Mouse (Mus musculus) cerebellum, postnatal 25 days (tissue): ENCODE measurements around the gene Pou6f2.
A peak's percentile ranks its signal among the peaks of the same experiment; 100 is the strongest.

ENCODE experiments used
- DNase-seq, 2 experiments: peaks; one replicate each; pipeline ENCODE4 v3.0.0; 2021; ENCODE audit warnings: mixed read lengths in 2 of 2

Pou6f2 gene

GRCm38 (mm10) chr13:18397586-18397985 lies at the start of gene Pou6f2:
Pou6f2 (minus strand) TSS chr13:18397686.
- no peak for DNase-seq

GRCm38 (mm10) chr13:18439858-18440257 lies 42.4 kb upstream of the Pou6f2 start:
- no peak for DNase-seq

GRCm38 (mm10) chr13:18387673-18388072 lies 9.8 kb downstream of the Pou6f2 start:
- no peak for DNase-seq

- no peak for DNase-seq
These were observed 34.1 kb downstream of the Pou6f2 start for GRCm38 (mm10) chr13:18363373-18363772.

GRCm38 (mm10) chr13:18344580-18345333 lies 52.7 kb downstream of the Pou6f2 start:
- DNase-seq: no peak

- no peak for DNase-seq
These were observed 58.5 kb downstream of the Pou6f2 start for GRCm38 (mm10) chr13:18338910-18339501.

- no peak for DNase-seq
These were observed 59.5 kb downstream of the Pou6f2 start for GRCm38 (mm10) chr13:18338022-18338421.

- no peak for DNase-seq
These were observed 63.5 kb downstream of the Pou6f2 start for GRCm38 (mm10) chr13:18334035-18334434.

- DNase-seq: no peak
These were observed 64.9 kb downstream of the Pou6f2 start for GRCm38 (mm10) chr13:18332596-18332995.

GRCm38 (mm10) chr13:18323980-18324678 lies 73.4 kb downstream of the Pou6f2 start:
- no peak for DNase-seq

GRCm38 (mm10) chr13:18323407-18323806 lies 74.1 kb downstream of the Pou6f2 start:
- no peak for DNase-seq

GRCm38 (mm10) chr13:18312613-18313012 lies 84.9 kb downstream of the Pou6f2 start:
- no peak for DNase-seq

- DNase-seq: no peak
These were observed 88.5 kb downstream of the Pou6f2 start for GRCm38 (mm10) chr13:18309024-18309423.

- no peak for DNase-seq
These were observed 90.9 kb downstream of the Pou6f2 start for GRCm38 (mm10) chr13:18306506-18307145.

- DNase-seq: no peak
These were observed 97.5 kb downstream of the Pou6f2 start for GRCm38 (mm10) chr13:18299966-18300365.

GRCm38 (mm10) chr13:18293438-18293837 lies 104.0 kb downstream of the Pou6f2 start:
- no peak for DNase-seq

- DNase-seq: no peak
These were observed 107.1 kb downstream of the Pou6f2 start for GRCm38 (mm10) chr13:18290253-18290914.

GRCm38 (mm10) chr13:18287536-18287935 lies 110.0 kb downstream of the Pou6f2 start:
- no peak for DNase-seq

GRCm38 (mm10) chr13:18282361-18282982 lies 115.0 kb downstream of the Pou6f2 start:
- DNase-seq: no peak

GRCm38 (mm10) chr13:18281084-18281483 lies 116.4 kb downstream of the Pou6f2 start:
- peak in 1 of 2 experiments; percentile 7 for DNase-seq

- no peak for DNase-seq
These were observed 144.4 kb downstream of the Pou6f2 start for GRCm38 (mm10) chr13:18253131-18253530.

- DNase-seq: peak; percentile 35 to 57
These were observed 178.8 kb downstream of the Pou6f2 start for GRCm38 (mm10) chr13:18218566-18219234.
